Mouse (Mus musculus) forebrain, embryonic 16.5 days (tissue): ENCODE measurements at regions not wholly inside any gene's neighbourhood (a gene's known extent, or its start where the extent isn't known, plus 50 kb on each side); places are given as distances from the start of the nearest gene placed in this dataset.
A peak's percentile ranks its signal among the peaks of the same experiment; 100 is the strongest.

ENCODE experiments used
- ATAC-seq: fragments of 200-750 bp; cut with Nextera tagmentation; 2 replicates; pipeline ENCODE4 v1.8.0; 2017; ENCODE audit warnings: mild to moderate bottlenecking, moderate library complexity
- H3K27ac ChIP-seq: fragments of 300-500 bp; sonication (generic); 2 replicates; pipeline ENCODE4 v1.5.1; 2014; ENCODE audit warnings: low read length, control low read depth
- H3K27me3 ChIP-seq: fragments of 300-500 bp; sonication (generic); replicated peaks from 2 replicates; pipeline ENCODE4 v1.6.1; 2014; ENCODE audit warnings: low read length; ENCODE audit not compliant: control insufficient read depth, insufficient read depth
- H3K36me3 ChIP-seq: fragments of 300-500 bp; sonication (generic); 2 replicates; pipeline ENCODE4 v1.6.1; 2014; ENCODE audit not compliant: control insufficient read depth, insufficient read depth
- H3K4me1 ChIP-seq: fragments of 300-500 bp; sonication (generic); replicated peaks from 2 replicates; pipeline ENCODE4 v1.6.1; 2014; ENCODE audit warnings: low read length; ENCODE audit not compliant: control insufficient read depth, insufficient read depth
- H3K4me2 ChIP-seq: fragments of 300-500 bp; sonication (generic); 2 replicates; pipeline ENCODE4 v1.6.1; 2014; ENCODE audit warnings: mild to moderate bottlenecking, low read length, control low read depth
- H3K4me3 ChIP-seq: fragments of 300-500 bp; sonication (generic); replicated peaks from 2 replicates; pipeline ENCODE4 v1.5.1; 2014; ENCODE audit warnings: mild to moderate bottlenecking, low read length, control low read depth
- H3K9ac ChIP-seq: fragments of 300-500 bp; sonication (generic); replicated peaks from 2 replicates; pipeline ENCODE4 v1.6.1; 2014; ENCODE audit warnings: low read depth, low read length, control low read depth
- H3K9me3 ChIP-seq: fragments of 300-500 bp; sonication (generic); 2 replicates; pipeline ENCODE4 v1.6.1; 2016; ENCODE audit warnings: low read length; ENCODE audit not compliant: control insufficient read depth
- WGBS: fragments of 180-500 bp; shearing (Covaris S2); extraction: QIAGEN DNeasy Blood & Tissue Kit; methylation state at CpG from one replicate; pipeline ENCODE4 v1.1.7; 2014; 5-methylcytosine and 5-hydroxymethylcytosine counted together

GRCm38 (mm10) chr9:41914611-41915010 is 209.5 kb downstream of the Sorl1 start:
- 85% methylated on average over 6 of the region's 6 CpGs for WGBS
- ATAC-seq, result no peak
- Histone ChIP-seq H3K4me1 (peaks cover 28% of the 10 kb centered on the region), H3K27me3 (no peaks in the 10 kb centered on the region), H3K4me2 (no peak overlapping the region), H3K27ac (peak overlapping the region; percentile 57), H3K4me3 (no peak overlapping the region), H3K36me3 (no peaks in the 10 kb centered on the region), H3K9me3 (no peaks in the 10 kb centered on the region), H3K9ac (no peak overlapping the region)

GRCm38 (mm10) chr9:41913911-41914310 is 210.2 kb downstream of the Sorl1 start:
- Histone ChIP-seq H3K9me3 (no peaks in the 10 kb centered on the region), H3K27me3 (no peaks in the 10 kb centered on the region), H3K9ac (no peak overlapping the region), H3K4me3 (no peak overlapping the region), H3K27ac (peak overlapping the region; percentile 57), H3K4me2 (no peak overlapping the region), H3K36me3 (no peaks in the 10 kb centered on the region), H3K4me1 (peaks cover 21% of the 10 kb centered on the region)
- peak; percentile 36; the same call in 1 of the 2 replicates for ATAC-seq
- WGBS, result 18% methylated on average over 3 of the region's 3 CpGs

- H3K27ac ChIP-seq, result no peak overlapping the region; the same call in 1 of the 2 replicates
- H3K9ac ChIP-seq, result no peak overlapping the region
- ATAC-seq, result no peak
- H3K4me3 ChIP-seq, result no peak overlapping the region
- H3K9me3 ChIP-seq, result no peaks in the 10 kb centered on the region
- no peaks in the 10 kb centered on the region for H3K27me3 ChIP-seq
- H3K36me3 ChIP-seq, result no peaks in the 10 kb centered on the region
- 86% methylated on average over 5 of the region's 5 CpGs for WGBS
- H3K4me1 ChIP-seq, result peaks cover 14% of the 10 kb centered on the region
- H3K4me2 ChIP-seq, result no peak overlapping the region
These were observed 211.6 kb downstream of the Sorl1 start for GRCm38 (mm10) chr9:41912482-41912881.

- Histone ChIP-seq H3K27me3 (no peaks in the 10 kb centered on the region), H3K4me1 (no peaks in the 10 kb centered on the region), H3K4me2 (no peak overlapping the region), H3K9ac (no peak overlapping the region), H3K4me3 (no peak overlapping the region), H3K27ac (no peak overlapping the region), H3K9me3 (no peaks in the 10 kb centered on the region), H3K36me3 (no peaks in the 10 kb centered on the region)
- 62% methylated on average over 8 of the region's 8 CpGs for WGBS
- ATAC-seq, result no peak
These were observed 223.5 kb downstream of the Sorl1 start for GRCm38 (mm10) chr9:41900606-41900974.

GRCm38 (mm10) chr9:41899766-41900605 is 224.1 kb downstream of the Sorl1 start:
- no peak overlapping the region for H3K9ac ChIP-seq
- no peaks in the 10 kb centered on the region for H3K27me3 ChIP-seq
- ATAC-seq, result no peak
- H3K36me3 ChIP-seq, result no peaks in the 10 kb centered on the region
- no peak overlapping the region for H3K27ac ChIP-seq
- H3K4me3 ChIP-seq, result no peak overlapping the region
- H3K4me2 ChIP-seq, result no peak overlapping the region
- no peaks in the 10 kb centered on the region for H3K4me1 ChIP-seq
- H3K9me3 ChIP-seq, result no peaks in the 10 kb centered on the region
- WGBS, result 34% methylated on average over 11 of the region's 11 CpGs

- ATAC-seq, result no peak
- peaks cover 18% of the 10 kb centered on the region for H3K4me1 ChIP-seq
- H3K4me2 ChIP-seq, result no peak overlapping the region
- H3K4me3 ChIP-seq, result no peak overlapping the region
- H3K36me3 ChIP-seq, result no peaks in the 10 kb centered on the region
- WGBS, result 84% methylated on average over 5 of the region's 5 CpGs
- no peaks in the 10 kb centered on the region for H3K9me3 ChIP-seq
- no peak overlapping the region for H3K27ac ChIP-seq
- no peak overlapping the region for H3K9ac ChIP-seq
- no peaks in the 10 kb centered on the region for H3K27me3 ChIP-seq
These were observed 229.0 kb downstream of the Sorl1 start for GRCm38 (mm10) chr9:41895106-41895505.

GRCm38 (mm10) chr9:41892841-41893240 is 231.3 kb downstream of the Sorl1 start:
- no peak for ATAC-seq
- no peak overlapping the region for H3K27ac ChIP-seq
- 69% methylated on average over 3 of the region's 3 CpGs for WGBS

GRCm38 (mm10) chr9:41891206-41891605 is 232.9 kb downstream of the Sorl1 start:
- Histone ChIP-seq H3K27ac (peak overlapping the region; percentile 99), H3K4me2 (peak overlapping the region; percentile 69), H3K4me1 (peaks cover 26% of the 10 kb centered on the region), H3K27me3 (no peaks in the 10 kb centered on the region), H3K4me3 (no peak overlapping the region; the same call in 1 of the 2 replicates), H3K9ac (peak overlapping the region; percentile 80), H3K9me3 (no peaks in the 10 kb centered on the region), H3K36me3 (no peaks in the 10 kb centered on the region)
- 0 out of 2 replicates have a peak, but pooled peaks have one; percentile 16 for ATAC-seq
- 20% methylated on average over 7 of the region's 7 CpGs for WGBS

More at GRCm38 (mm10) chr9:41892841-41893240, 231.3 kb downstream of the Sorl1 start:
- H3K36me3 ChIP-seq, result no peaks in the 10 kb centered on the region
- no peak overlapping the region for H3K4me3 ChIP-seq
- H3K4me1 ChIP-seq, result peaks cover 26% of the 10 kb centered on the region
- no peak overlapping the region for H3K4me2 ChIP-seq
- no peaks in the 10 kb centered on the region for H3K9me3 ChIP-seq
- H3K27me3 ChIP-seq, result no peaks in the 10 kb centered on the region
- no peak overlapping the region for H3K9ac ChIP-seq

- no peaks in the 10 kb centered on the region for H3K27me3 ChIP-seq
- H3K9ac ChIP-seq, result peak overlapping the region; percentile 80
- H3K36me3 ChIP-seq, result no peaks in the 10 kb centered on the region
- under 1% methylated on average over 42 of the region's 42 CpGs for WGBS
- no peaks in the 10 kb centered on the region for H3K9me3 ChIP-seq
- peak overlapping the region; percentile 99 for H3K27ac ChIP-seq
- peak overlapping the region; percentile 69 for H3K4me2 ChIP-seq
- H3K4me1 ChIP-seq, result peaks cover 26% of the 10 kb centered on the region
- peak; percentile 93 for ATAC-seq
- H3K4me3 ChIP-seq, result peak overlapping the region; percentile 43
These were observed 233.6 kb downstream of the Sorl1 start for GRCm38 (mm10) chr9:41890273-41891141.
